Mouse (Mus musculus) brain, adult 2 months (tissue): Measurements from ENCODE around the gene Ttc28.

Experiments used
- DNase-seq: peaks from one replicate; pipeline ENCODE4 v3.0.0; 2011; ENCODE audit warnings: low read depth, low spot score

Ttc28 gene

GRCm38 (mm10) chr5:111329782-111330416 is 450.3 kb downstream of the Ttc28 start:
- DNase-seq = no peak

GRCm38 (mm10) chr5:111330417-111331098 is 451.0 kb downstream of the Ttc28 start, which contains the start of gene Pitpnb:
Gene Pitpnb, plus strand, starts transcription at chr5:111330763.
- peak; percentile 99 for DNase-seq

GRCm38 (mm10) chr5:111331099-111331435 is 451.5 kb downstream of the Ttc28 start:
- peak; percentile 17 for DNase-seq

- no peak for DNase-seq
Observed at GRCm38 (mm10) chr5:111335939-111336691, 456.5 kb downstream of the Ttc28 start.
